Mouse (Mus musculus): ENCODE measurements around the gene Adam12. TPM values are rescaled to one million over a fixed set of nuclear protein-coding genes. Genes with fewer than 3 reads are reported as not detected.

Adam12 gene
- polyA plus RNA-seq, 1 experiment, result 3.6 TPM

DNA sequence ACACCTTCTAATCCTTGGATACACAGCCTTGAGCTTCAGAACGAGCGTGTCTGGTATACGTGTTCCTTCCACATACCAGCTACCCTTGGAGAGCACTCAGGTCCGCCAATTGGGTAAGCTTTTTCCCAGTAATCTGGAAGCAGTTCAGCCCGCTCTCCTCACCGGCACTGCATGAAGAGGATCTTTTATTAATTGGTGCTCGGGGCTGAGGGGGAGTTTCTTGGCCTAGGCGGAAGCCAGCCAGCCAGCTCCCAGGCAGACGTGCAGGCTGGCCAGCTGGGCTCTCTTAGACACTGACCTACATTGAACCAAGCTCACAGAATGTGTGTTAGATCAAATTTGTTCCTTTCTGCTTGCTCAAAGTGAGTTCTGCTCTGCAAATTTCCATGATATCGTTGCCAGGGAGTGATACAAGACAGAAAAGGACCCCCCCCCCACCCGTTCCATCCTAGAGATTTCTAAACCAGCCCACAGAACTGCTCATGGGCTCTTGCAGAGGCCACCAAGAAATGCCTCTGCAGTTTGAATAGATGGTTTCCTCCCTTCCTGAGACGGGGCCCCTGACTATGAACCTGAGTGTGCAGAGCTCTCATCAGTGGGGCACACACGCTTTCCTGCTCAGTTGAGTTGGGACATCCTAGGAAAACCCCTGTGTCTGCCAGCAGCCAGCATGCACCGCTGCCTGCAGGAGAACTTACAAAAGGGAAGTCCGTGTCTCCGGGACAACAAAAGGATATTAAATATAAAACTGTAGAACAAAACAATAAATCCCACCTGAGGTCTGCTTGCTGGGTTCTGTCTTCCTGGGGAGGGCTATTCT lies 205.5 kb downstream of the Adam12 start:
- peak; percentile 36 to 58 for DNase-seq (ENCODE audit: extremely low spot score in 1 of 2, low spot score in 1 of 2)

DNA sequence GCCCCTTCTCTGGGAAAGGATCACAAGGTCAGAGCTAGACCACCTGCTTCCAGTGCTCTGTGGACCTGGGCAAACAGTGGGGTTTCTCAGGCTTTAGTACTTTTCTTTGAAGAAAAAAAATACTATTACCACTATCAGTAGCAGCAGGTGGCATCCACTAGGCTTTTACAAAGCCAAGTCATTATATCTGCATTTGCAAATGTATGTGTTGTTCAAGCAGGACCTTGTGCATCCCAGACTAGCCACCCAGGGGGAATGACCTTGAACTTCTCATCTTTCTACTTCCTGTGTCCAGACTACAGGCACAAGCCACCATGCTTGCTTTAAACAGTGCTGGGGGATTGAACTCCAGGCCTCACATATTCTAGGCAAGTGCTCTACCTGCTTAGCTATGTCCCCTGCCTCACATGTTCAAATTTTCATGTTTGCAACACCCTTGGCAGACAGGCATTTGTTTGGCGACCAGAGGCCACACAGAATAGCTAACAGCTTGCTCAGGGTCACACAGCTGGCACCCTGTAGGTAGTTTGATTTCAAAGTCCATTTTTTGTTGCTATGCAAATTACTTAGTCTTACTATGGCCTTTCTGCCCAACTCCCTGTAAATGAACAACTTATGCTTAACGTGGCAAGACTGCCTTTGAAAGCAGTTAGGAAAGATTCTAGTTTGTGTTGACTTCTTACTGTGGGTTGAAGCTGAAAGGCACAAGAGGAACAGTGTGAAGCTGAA lies 209.6 kb downstream of the Adam12 start:
- DNase-seq (ENCODE audit: extremely low spot score in 1 of 2, low spot score in 1 of 2), result no peak

DNA sequence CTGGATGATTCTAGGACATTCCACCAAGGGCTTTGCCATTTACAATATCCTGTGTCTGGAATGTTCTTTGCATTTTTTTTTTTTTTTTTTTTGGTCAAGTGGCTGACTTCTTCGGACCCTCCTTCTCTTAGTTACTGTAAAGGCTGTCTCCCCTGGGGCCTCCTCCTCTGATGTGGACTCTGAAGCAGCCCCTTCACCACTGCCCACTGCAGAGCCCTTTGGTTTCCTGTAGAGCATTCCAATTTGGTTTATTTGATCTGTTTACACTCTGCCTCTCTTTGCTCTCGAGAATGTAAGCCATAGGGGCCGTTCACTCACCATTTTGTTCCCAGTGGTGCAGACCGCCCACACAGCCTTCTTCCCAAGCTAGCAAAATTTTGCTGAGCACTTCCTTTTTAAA lies 216.7 kb downstream of the Adam12 start:
- no peak for DNase-seq (ENCODE audit: extremely low spot score in 1 of 2, low spot score in 1 of 2)

DNA sequence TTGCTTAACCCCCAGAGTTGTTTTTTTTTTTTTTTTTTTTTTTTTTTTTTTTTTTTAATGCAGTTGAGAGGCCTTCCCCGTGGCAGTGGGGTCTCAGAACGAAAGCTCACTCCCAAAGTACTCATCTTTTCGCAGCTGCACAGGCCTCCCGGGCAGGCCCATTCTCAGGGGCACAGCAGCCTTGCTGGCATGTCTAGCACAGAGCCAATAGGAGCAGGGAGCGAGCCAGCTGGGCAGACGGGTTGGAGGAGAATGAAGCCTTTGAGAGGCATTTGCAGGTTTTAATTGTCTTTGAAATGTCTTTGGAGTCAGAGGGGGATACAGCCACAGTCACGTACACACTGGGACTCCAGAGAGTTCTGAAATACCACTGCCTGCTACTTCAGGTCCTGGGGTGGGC lies 217.2 kb downstream of the Adam12 start:
- DNase-seq (ENCODE audit: extremely low spot score in 1 of 2, low spot score in 1 of 2), result no peak

DNA sequence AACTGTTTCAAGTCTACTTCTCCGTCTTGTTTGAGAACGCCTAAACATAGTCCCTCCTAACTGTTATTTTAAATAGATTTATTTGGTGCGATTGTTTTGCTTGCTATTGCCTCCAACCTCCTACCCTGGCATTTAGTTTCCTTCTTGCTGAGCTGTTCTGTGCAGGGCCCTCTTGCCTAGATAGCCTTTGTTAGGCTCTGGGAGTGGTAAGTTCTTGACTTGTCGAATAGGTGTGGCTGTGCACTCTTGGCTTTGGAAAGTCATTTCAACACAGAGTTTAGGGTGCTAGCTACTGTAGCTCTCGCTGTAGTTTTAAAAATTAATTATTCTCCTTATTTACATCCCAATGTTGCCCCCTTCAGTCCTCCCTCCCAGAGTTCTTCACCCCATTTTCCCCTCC lies 222.8 kb downstream of the Adam12 start:
- DNase-seq (ENCODE audit: extremely low spot score in 1 of 2, low spot score in 1 of 2), result no peak

DNA sequence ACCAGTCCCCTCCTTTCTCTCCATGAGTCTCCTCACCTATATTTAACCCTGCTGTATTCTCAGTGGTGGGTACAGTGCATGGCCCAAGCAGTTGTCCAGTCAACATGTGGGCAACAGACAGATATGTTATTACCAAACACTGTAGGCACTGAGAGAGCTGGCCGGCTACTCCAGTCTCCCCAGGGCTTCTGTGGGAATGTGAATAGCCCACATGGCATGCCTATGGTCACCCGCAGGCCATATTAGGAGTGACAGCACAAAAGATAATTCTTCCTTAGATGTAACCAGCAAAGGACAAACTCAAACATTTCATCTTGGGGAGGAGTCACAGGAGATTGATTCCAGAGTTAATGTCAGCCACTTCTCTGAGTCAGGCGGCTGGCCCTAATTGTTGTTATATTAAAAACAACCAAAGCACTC lies 224.0 kb downstream of the Adam12 start:
- no peak for DNase-seq (ENCODE audit: extremely low spot score in 1 of 2, low spot score in 1 of 2)

DNA sequence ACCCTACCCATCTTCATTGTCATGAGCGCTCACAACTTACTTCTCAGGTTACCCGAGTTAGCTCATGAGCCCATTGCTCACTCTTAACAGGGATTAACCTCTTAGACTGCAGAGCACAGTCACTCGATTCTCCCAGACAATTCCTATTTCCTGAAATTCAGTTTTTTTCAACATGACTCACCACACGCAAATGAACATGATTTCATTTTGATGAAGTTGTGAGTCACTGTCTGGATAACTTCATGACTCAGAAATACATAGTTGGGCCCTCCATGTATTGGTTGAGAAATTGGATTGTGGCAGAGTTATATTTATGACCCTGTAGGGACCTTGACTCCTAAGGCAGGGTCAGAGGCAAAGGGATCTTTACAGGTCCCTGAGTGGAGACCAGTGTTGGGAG lies 230.4 kb downstream of the Adam12 start:
- DNase-seq (ENCODE audit: extremely low spot score in 1 of 2, low spot score in 1 of 2), result peak in 1 of 2 experiments; percentile 31

DNA sequence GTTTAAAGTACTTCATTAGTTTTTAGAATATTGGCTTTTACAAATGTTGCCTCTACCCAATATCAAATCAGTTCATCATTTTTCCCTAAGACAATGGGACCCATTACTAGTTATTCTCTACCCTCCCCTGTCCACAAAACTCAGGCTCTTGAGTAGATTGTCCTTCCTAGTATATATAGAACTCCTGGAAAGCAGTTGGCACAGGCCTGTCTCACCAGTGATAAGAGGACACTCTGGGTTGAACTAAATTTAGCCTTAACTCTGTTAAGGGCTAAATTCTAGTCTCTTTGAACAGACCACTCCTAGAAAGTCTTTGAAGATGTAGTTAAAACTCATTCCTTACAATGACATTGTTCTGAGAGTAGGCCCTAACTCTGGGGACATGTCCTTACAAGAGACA lies 241.0 kb downstream of the Adam12 start:
- DNase-seq (ENCODE audit: extremely low spot score in 1 of 2, low spot score in 1 of 2), result no peak

DNA sequence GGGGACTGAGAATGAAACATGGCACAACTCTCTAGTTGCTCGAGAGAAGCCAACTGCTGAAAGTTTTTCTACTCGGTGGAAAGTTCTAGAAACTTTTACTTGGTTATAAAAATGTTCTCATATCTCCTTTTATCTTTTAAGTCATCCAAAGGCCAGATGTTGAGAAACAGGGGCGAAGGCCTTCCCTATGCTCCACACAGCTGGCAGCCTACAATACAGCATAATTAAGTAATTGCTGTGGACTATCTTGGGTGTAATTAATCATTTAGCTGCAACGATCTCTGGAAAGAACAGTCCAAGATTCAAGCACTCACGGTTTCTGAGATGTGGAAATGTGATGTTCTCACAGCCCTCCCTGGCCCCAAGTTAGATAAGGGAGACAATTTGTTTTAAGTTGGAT lies 243.6 kb downstream of the Adam12 start:
- no peak for DNase-seq (ENCODE audit: extremely low spot score in 1 of 2, low spot score in 1 of 2)

DNA sequence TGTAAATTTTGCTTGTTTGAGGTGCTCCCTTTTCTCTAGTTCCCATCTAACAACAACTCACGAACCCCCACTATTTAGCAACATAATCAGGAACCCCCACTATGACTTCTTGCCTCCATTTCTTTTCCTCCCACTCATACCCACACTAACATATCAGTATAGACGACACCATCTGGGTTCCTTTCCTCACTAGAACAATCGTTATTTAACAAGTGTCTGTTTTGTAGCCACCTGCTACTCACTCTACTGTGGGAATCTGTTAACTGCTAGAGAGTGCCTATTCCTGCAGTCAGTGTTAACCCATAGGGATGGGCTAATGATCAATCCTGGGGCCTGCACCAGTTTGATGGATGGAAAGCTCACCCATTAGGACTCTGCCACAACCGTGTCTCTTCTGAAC lies 245.7 kb downstream of the Adam12 start:
- peak in 1 of 2 experiments; percentile 6 for DNase-seq (ENCODE audit: extremely low spot score in 1 of 2, low spot score in 1 of 2)

DNA sequence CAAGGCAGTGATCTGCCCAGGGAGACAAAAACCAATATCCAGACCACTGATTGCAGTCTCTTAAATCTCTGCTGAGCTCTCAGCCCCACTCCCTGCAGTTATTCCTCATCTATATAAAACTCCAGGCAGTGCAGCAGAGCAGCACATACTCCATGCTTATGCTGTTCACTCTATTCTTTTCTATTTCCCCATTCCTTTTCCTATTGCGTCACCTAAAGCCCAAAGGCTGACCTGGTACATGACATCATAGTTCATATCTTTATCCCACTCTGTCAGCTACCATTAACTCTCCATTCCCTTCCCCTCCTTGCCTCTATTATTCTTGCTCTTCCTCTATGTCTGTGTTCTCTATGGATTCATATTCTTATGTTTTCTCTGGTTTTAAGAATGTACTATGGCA lies 246.3 kb downstream of the Adam12 start:
- no peak for DNase-seq (ENCODE audit: extremely low spot score in 1 of 2, low spot score in 1 of 2)

DNA sequence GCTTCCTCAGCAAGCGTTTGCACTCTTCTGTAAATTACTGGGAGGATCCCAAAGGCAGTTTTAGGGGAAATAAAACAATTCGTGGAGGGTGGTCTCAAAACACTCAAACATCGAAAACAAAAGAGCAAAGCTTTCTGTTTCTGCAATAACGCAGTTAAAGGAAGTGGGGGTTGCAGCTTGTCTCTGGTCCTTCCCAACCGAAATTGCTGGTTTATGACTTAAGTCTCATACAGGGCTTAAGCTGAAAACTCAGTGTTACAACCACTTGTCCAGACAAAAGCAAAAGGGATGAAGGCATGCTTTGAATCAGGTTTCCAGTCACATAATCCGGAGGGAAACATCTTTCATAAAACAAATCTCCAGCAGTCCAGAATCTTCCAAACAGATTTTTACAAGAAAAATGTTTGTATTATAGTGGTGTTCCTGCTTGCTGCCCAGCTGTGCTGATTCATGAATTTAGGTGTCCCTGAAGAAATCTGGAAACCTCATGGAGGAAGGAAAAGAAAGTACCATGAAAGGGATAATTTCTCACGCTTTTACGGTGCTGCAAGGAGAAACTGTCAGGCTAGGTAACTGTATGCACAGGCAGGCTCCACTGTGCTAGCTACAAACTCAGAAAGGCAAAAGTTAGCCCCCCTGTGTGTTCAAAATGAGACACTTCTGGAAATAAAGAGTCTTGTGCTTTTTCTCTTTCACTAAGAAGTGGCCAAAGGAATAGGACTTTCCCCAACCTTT lies 255.4 kb downstream of the Adam12 start:
- DNase-seq (ENCODE audit: extremely low spot score in 1 of 2, low spot score in 1 of 2), result no peak

DNA sequence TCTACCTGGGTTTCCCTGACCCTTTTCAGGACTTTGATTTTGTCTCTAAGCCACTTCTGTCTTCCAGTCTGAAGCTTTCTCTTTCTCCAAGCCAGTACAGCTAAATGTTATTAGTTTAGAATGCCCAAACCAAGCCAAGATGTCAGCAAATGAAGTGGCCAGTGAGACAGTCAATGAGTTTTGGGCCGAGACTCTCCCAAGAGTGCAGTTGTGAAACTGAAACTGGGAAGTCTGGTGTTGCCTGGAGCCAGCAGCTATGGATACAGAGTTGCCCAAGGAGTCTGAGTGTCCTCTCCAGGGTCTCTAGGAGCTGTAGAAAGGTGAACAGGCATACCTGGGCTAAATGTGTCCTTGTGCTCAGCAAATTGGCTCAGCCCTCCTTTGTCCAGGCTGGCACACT lies 260.9 kb downstream of the Adam12 start:
- no peak for DNase-seq (ENCODE audit: extremely low spot score in 1 of 2, low spot score in 1 of 2)

DNA sequence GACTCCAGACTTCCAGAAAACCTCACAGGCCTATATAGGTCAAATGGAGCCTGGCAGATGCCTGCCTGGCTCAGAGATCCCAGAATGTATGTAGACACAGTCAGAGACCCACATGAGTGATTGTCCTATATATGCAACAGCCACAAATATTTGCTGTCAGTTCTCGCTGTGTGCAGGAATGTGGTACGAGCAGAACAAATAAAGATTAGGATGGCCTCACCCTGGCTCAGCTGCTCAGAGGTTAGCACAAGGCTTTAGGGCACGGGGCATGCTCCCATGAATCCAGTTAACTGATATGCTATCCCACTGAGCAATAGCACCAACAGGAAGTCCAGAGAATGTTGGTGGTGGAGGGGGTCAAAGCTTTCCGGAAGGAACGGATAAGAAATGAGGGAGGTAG lies 261.5 kb downstream of the Adam12 start:
- DNase-seq (ENCODE audit: extremely low spot score in 1 of 2, low spot score in 1 of 2), result no peak

DNA sequence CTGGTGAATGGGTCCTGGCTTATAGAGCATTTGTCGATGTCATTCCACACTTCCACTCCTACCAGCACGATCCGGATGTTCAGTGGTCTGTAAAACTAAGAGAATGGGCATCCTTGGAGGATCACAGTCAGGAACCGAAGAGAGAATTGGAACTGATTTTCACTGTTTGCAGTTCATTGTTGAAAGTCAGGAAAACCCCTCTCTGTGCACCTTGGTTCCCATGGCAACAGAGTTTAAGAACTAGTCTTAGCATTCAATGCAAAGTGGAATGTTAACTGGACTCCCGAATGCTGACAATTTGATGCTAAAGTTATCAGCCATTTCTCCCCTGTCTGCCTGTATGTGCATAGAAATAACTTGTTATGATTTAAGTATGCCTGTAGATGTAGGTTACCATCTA lies 264.0 kb downstream of the Adam12 start:
- no peak for DNase-seq (ENCODE audit: extremely low spot score in 1 of 2, low spot score in 1 of 2)

DNA sequence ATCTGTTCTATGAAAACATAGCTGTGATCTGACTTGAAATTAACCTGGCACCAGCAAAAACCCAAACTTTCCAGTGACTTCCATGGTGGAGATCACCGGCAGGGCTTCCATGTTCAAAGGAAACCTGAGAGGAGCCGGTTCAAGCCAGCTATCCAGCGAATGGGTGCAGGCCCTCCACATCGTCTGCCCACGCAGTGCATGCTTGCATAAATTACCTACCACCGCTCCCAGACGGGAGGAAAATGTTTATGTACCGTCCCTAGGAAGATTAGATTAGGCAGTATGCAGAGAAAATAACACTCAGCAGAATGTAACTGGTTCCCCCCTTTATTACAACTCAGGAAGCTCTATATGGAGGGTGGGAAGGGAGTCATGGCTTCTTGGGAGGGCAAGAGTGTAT lies 268.4 kb downstream of the Adam12 start:
- DNase-seq (ENCODE audit: extremely low spot score in 1 of 2, low spot score in 1 of 2), result no peak

DNA sequence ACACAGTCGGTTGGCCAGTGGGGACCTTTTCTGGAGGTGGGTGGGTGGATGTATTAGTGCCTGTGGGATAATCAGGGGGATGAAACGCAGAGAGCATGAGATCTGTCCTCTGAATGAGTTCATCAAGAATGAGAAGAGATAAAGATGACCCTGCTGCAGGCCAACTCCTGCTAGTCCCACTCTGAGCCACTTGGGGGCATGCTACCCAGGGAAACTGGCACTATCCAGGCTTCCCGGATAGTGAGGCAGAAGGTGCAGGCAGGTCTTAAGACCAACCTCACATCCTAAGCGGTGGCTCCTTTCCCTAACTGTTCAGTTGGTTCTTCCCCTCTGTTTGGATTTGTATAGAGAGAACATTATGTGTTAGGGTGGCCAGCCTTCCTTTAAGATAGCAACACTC lies 272.7 kb downstream of the Adam12 start:
- DNase-seq (ENCODE audit: extremely low spot score in 1 of 2, low spot score in 1 of 2), result peak in 1 of 2 experiments; percentile 69

DNA sequence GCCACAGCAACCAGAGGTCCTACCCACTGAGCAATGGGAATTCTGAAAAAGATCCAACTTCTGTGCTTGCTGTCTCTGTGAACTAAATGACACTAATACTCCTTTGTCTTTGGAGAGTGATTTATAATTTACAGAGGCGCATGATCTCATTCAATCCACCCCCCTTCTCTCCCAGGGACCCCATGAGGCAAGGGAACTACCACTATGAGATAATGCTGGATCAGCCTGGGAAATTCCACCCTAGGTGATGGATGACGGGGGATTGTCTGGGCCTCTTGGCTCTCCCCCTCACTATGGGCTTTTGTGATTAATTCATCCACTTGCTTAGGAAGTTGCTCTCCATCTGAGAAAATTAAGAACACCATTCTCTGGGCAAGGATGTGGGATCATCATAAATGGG lies 274.1 kb downstream of the Adam12 start:
- no peak for DNase-seq (ENCODE audit: extremely low spot score in 1 of 2, low spot score in 1 of 2)

DNA sequence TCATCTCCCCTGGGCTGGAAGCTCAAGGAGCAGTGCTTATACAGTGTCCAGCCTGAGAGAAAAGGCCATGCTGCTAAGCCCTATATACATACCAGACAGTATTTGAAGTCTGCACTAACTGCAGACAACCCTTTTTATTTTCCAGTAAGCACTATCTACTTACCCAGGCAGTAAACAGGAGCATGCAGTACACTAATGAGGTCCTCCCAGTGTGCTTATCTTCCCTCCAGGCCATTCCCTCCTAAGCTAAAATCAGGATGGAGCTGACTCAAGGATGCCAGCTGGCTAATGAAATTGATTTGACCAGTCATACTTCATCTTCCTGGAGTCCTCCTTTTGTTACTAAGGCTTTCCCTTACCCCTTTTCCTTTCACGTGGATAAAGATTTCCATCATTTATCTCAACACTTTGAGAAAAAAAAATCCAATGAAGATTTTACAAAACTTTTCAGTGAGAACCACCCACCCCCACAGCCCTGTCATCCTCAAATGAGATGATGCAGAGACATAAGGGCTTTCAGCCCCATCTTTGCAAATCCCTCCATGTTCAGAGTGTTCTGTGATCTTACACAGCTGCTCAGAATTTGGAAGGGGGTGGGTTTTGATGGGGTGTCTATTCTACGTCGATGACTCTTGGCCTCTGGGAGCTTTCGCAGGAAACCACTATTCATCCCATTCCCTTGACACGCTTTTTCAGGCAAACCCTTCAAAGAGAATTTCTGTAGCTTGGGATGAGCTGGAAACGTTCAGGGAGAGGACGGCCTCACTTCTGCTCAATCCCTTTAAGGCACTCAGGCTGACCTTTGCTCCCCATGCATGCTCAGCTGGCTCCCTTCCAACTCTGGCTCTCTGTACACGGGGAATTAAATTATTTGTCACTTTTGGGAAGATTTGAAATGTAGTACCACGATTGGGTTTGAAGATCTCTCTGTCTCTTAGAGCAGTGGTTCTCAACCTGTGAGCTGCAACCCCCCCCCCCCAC lies 277.5 kb downstream of the Adam12 start:
- no peak for DNase-seq (ENCODE audit: extremely low spot score in 1 of 2, low spot score in 1 of 2)
